Mouse (Mus musculus) bone marrow, adult 2 months (tissue): ENCODE data around the gene Rad51b. TPM values are rescaled to one million over a fixed set of nuclear protein-coding genes. Genes with fewer than 3 reads are reported as not detected.

Experiments
- H3K27ac ChIP-seq: fragments of 200-500 bp; 2 replicates; pipeline ENCODE4 v1.5.1; 2012; ENCODE audit warnings: low read depth, mild to moderate bottlenecking, control low read depth, inconsistent platforms, low read length; ENCODE audit not compliant: control insufficient read depth, poor library complexity, insufficient read depth
- H3K4me1 ChIP-seq: fragments of 200-500 bp; 2 replicates; pipeline ENCODE4 v1.6.1; 2011; ENCODE audit warnings: low read length; ENCODE audit not compliant: control insufficient read depth, insufficient read depth
- H3K4me3 ChIP-seq: fragments of 200-500 bp; replicated peaks from 2 replicates; pipeline ENCODE3; 2011; ENCODE audit warnings: mild to moderate bottlenecking, low read depth, low read length, control low read depth; ENCODE audit not compliant: control insufficient read depth
- CTCF ChIP-seq: fragments of 200-500 bp; IDR thresholded peaks from 2 replicates; pipeline ENCODE4 v1.5.1; 2011; ENCODE audit warnings: low read length, control low read depth; ENCODE audit not compliant: control insufficient read depth, insufficient read depth
- POLR2A ChIP-seq: fragments of 200-500 bp; IDR thresholded peaks from 2 replicates; pipeline ENCODE4 v1.6.1; 2011; ENCODE audit warnings: low read depth, mild to moderate bottlenecking, control low read depth, low read length, borderline replicate concordance; ENCODE audit not compliant: control insufficient read depth
- whole genome bisulfite sequencing: fragments of 180-500 bp; shearing (Covaris S2); methylation state at CpG from one replicate; pipeline ENCODE4 v1.1.7; 2018; 5-methylcytosine and 5-hydroxymethylcytosine counted together
- polyA plus RNA-seq: library from polyadenylated mRNA; stranded (reverse); fragments of >200 nt; gene quantifications from 2 replicates; pipeline ENCODE4 v1.2.4, GENCODE M21; 2011; ENCODE audit warnings: low replicate concordance; ENCODE audit not compliant: missing spikeins, insufficient read depth, insufficient read length

Gene Rad51b
- polyA plus RNA-seq, 1 experiment = 2.3 TPM

- peaks cover 13% of the 10 kb centered on the region for H3K4me1 ChIP-seq
Measured at GRCm38 (mm10) chr12:79843002-79843401, 545.9 kb downstream of the Rad51b start.

GRCm38 (mm10) chr12:79843496-79843895, 546.4 kb downstream of the Rad51b start:
- no peak overlapping the region for H3K4me3 ChIP-seq
- 35% methylated on average over 6 of the region's 6 CpGs for WGBS
- H3K27ac ChIP-seq = no peak overlapping the region; the same call in 1 of the 2 replicates
- TF ChIP-seq CTCF (no peak), POLR2A (no peak)
- peaks cover 13% of the 10 kb centered on the region for H3K4me1 ChIP-seq

More at GRCm38 (mm10) chr12:79843002-79843401, 545.9 kb downstream of the Rad51b start:
- Histone ChIP-seq H3K27ac (no peak overlapping the region), H3K4me3 (no peak overlapping the region)
- TF ChIP-seq CTCF (no peak), POLR2A (no peak)
- 30% methylated on average over 11 of the region's 11 CpGs for WGBS

- no peak for TF ChIP-seq POLR2A
- no peak for TF ChIP-seq CTCF
- Histone ChIP-seq H3K4me1 (peaks cover 9% of the 10 kb centered on the region), H3K27ac (no peak overlapping the region), H3K4me3 (no peak overlapping the region)
- WGBS = 75% methylated on average over 7 of the region's 7 CpGs
Measured at GRCm38 (mm10) chr12:79846247-79847151, 549.4 kb downstream of the Rad51b start.

- H3K4me3 ChIP-seq = no peak overlapping the region
- H3K27ac ChIP-seq = no peak overlapping the region
- peaks cover 5% of the 10 kb centered on the region; the same call in 1 of the 2 replicates for H3K4me1 ChIP-seq
- 86% methylated on average over 13 of the region's 13 CpGs for WGBS
- TF ChIP-seq POLR2A = no peak
- no peak for TF ChIP-seq CTCF
Measured at GRCm38 (mm10) chr12:79848539-79848938, 551.5 kb downstream of the Rad51b start.

GRCm38 (mm10) chr12:79850021-79850420, 552.9 kb downstream of the Rad51b start:
- Histone ChIP-seq H3K4me3 (no peak overlapping the region), H3K4me1 (no peaks in the 10 kb centered on the region; the same call in 1 of the 2 replicates), H3K27ac (no peak overlapping the region)
- TF ChIP-seq POLR2A = no peak
- no peak for TF ChIP-seq CTCF
- WGBS = 79% methylated on average over 5 of the region's 5 CpGs

GRCm38 (mm10) chr12:79851898-79852297, 554.8 kb downstream of the Rad51b start:
- H3K4me1 ChIP-seq = no peaks in the 10 kb centered on the region; the same call in 1 of the 2 replicates
- WGBS = 87% methylated on average over 8 of the region's 8 CpGs
- H3K27ac ChIP-seq = no peak overlapping the region
- no peak overlapping the region for H3K4me3 ChIP-seq
- no peak for TF ChIP-seq CTCF
- no peak for TF ChIP-seq POLR2A

- Histone ChIP-seq H3K4me3 (no peak overlapping the region), H3K27ac (no peak overlapping the region), H3K4me1 (no peaks in the 10 kb centered on the region; the same call in 1 of the 2 replicates)
- WGBS = 91% methylated on average over 4 of the region's 4 CpGs
- TF ChIP-seq POLR2A = no peak
- no peak for TF ChIP-seq CTCF
Measured at GRCm38 (mm10) chr12:79852606-79853005, 555.5 kb downstream of the Rad51b start.

- H3K4me1 ChIP-seq = no peaks in the 10 kb centered on the region; the same call in 1 of the 2 replicates
- TF ChIP-seq CTCF (no peak), POLR2A (no peak)
- H3K27ac ChIP-seq = no peak overlapping the region
- H3K4me3 ChIP-seq = no peak overlapping the region
- WGBS = 71% methylated on average over 5 of the region's 5 CpGs
Measured at GRCm38 (mm10) chr12:79853901-79854490, 556.9 kb downstream of the Rad51b start.
